Comparison of ENCODE assay signal across 22 mouse cellular contexts in the genomic region with DNA sequence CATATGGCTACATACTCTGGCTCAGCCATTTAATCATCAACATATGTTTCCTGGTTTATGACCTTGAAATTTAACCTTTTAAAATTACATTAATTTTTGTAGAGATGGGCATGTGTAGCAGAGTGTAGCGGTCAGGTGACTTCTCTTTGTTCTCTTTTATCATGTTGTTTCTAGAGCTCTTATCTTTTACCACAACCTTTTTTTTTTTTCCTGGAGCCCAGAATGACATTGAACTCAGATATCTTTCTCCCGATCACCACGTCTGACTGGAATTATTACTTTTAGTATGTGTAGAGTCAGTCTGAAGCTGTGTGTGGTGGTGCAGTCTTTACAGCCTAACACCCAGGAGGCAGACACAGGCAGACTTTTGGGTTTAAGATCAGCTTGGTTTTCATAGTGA. TPM values are rescaled to one million over a fixed set of nuclear protein-coding genes. Genes with fewer than 3 reads are reported as not detected.
DNase-seq lines count a peak whose midpoint lies in the region; ATAC-seq and TF ChIP-seq lines count a peak whose summit lies in the region.
"Had no signal": no experiment of that assay in that cellular context is flagged by ENCODE, and none has a peak within 500 bp of the region (broad histone marks: within the 10 kb centered on the region; RNA-seq: fewer than 3 reads in every experiment).

No protein-coding gene starts in this region.

- 45% methylated on average over 3 of the region's 3 CpGs for WGBS in heart, embryonic 16.5 days
- WGBS in heart, embryonic 10.5 days: 60% methylated on average over 3 of the region's 3 CpGs
- 83% methylated on average over 3 of the region's 3 CpGs for WGBS in neural tube, embryonic 13.5 days
- WGBS in intestine, postnatal 0 days: 44% methylated on average over 3 of the region's 3 CpGs
- WGBS in stomach, postnatal 0 days: 62% methylated on average over 3 of the region's 3 CpGs

- DNase-seq in heart, embryonic 10.5 days (ENCODE audit: low spot score): no peak
- no peak for DNase-seq in neural tube, embryonic 10.5 days (ENCODE audit: extremely low spot score, low spot score)
- no peak for DNase-seq in stomach, postnatal 0 days (ENCODE audit: low spot score)
- DNase-seq in T-cell, adult 2 months (ENCODE audit: low spot score): no peak
- no peak for DNase-seq in adrenal gland, postnatal 36 days
- DNase-seq: adrenal gland, postnatal 14 days; cerebellum, adult 18-20 months; gastrocnemius, postnatal 10 days; kidney, adult 8-10 months; kidney, postnatal 4 days; lung, postnatal 36 days; retina, postnatal 1 day; thymus, adult 18-20 months had no signal

- H3K9me3 ChIP-seq in heart, embryonic 16.5 days (replicated peaks; ENCODE audit: control insufficient read depth, low read length): no peaks in the 10 kb centered on the region
- no peaks in the 10 kb centered on the region for H3K9me3 ChIP-seq in heart, embryonic 10.5 days
- H3K9me3 ChIP-seq in neural tube, embryonic 13.5 days: no peaks in the 10 kb centered on the region
- no peaks in the 10 kb centered on the region for H3K9me3 ChIP-seq in intestine, postnatal 0 days (ENCODE audit: control insufficient read depth)
- H3K9me3 ChIP-seq in stomach, postnatal 0 days (ENCODE audit: control insufficient read depth, low read length): no peaks in the 10 kb centered on the region
- H3K9me3 ChIP-seq: hindbrain, embryonic 15.5 days; midbrain, embryonic 12.5 days had no signal

- H3K27me3 ChIP-seq in heart, embryonic 16.5 days (ENCODE audit: control insufficient read depth, insufficient read depth, low read length): no peaks in the 10 kb centered on the region
- no peaks in the 10 kb centered on the region for H3K27me3 ChIP-seq in heart, embryonic 10.5 days (ENCODE audit: insufficient read depth, poor library complexity, severe bottlenecking)
- no peaks in the 10 kb centered on the region for H3K27me3 ChIP-seq in neural tube, embryonic 13.5 days
- no peaks in the 10 kb centered on the region for H3K27me3 ChIP-seq in intestine, postnatal 0 days (replicated peaks; ENCODE audit: control insufficient read depth, insufficient read depth, low read length)
- H3K27me3 ChIP-seq in stomach, postnatal 0 days (ENCODE audit: control insufficient read depth, insufficient read depth, low read length): no peaks in the 10 kb centered on the region
- H3K27me3 ChIP-seq: hindbrain, embryonic 15.5 days; midbrain, embryonic 12.5 days had no signal

- no peak overlapping the region for H3K4me2 ChIP-seq in heart, embryonic 16.5 days (ENCODE audit: low read depth, low read length)
- H3K4me2 ChIP-seq in neural tube, embryonic 13.5 days: no peak overlapping the region
- no peak overlapping the region for H3K4me2 ChIP-seq in intestine, postnatal 0 days (replicated peaks; ENCODE audit: low read depth)
- H3K4me2 ChIP-seq in stomach, postnatal 0 days (replicated peaks; ENCODE audit: low read depth): no peak overlapping the region
- H3K4me2 ChIP-seq: heart, embryonic 11.5 days; hindbrain, embryonic 15.5 days; midbrain, embryonic 12.5 days had no signal

- no peak overlapping the region for H3K9ac ChIP-seq in heart, embryonic 16.5 days (ENCODE audit: low read length)
- H3K9ac ChIP-seq in neural tube, embryonic 13.5 days: no peak overlapping the region
- no peak overlapping the region for H3K9ac ChIP-seq in intestine, postnatal 0 days (ENCODE audit: low read depth, low read length)
- H3K9ac ChIP-seq in stomach, postnatal 0 days (ENCODE audit: low read length): no peak overlapping the region
- H3K9ac ChIP-seq: hindbrain, embryonic 15.5 days; liver, embryonic 14.5 days; midbrain, embryonic 12.5 days had no signal

- TF ChIP-seq CTCF in intestine, postnatal 0 days (IDR thresholded peaks at IDR 0.05; ENCODE audit: low read depth): no peak
- no peak for TF ChIP-seq CTCF in stomach, postnatal 0 days (IDR thresholded peaks at IDR 0.05; ENCODE audit: low read depth)

- peak overlapping the region; percentile 30; the same call in 1 of the 2 replicates for H3K27ac ChIP-seq in heart, embryonic 16.5 days (ENCODE audit: low read length)
- H3K27ac ChIP-seq in heart, embryonic 10.5 days: no peak overlapping the region
- peak overlapping the region; percentile 56; the same call in 1 of the 2 replicates for H3K27ac ChIP-seq in neural tube, embryonic 13.5 days (replicated peaks)
- H3K27ac ChIP-seq in intestine, postnatal 0 days (ENCODE audit: low read depth, low read length): no peak overlapping the region; the same call in 1 of the 2 replicates
- no peak overlapping the region for H3K27ac ChIP-seq in stomach, postnatal 0 days (replicated peaks)
- H3K27ac ChIP-seq: hindbrain, embryonic 15.5 days; liver, embryonic 14.5 days; midbrain, embryonic 12.5 days had no signal

- peaks cover 8% of the 10 kb centered on the region for H3K36me3 ChIP-seq in heart, embryonic 16.5 days (ENCODE audit: control insufficient read depth, insufficient read depth)
- H3K36me3 ChIP-seq in heart, embryonic 10.5 days: peaks cover 39% of the 10 kb centered on the region
- H3K36me3 ChIP-seq in neural tube, embryonic 13.5 days: peaks cover 22% of the 10 kb centered on the region; the same call in 1 of the 2 replicates
- no peaks in the 10 kb centered on the region; the same call in 1 of the 2 replicates for H3K36me3 ChIP-seq in intestine, postnatal 0 days (ENCODE audit: control insufficient read depth, insufficient read depth)
- 0 out of 2 replicates have a peak, but pooled peaks cover 3% of the 10 kb centered on the region for H3K36me3 ChIP-seq in stomach, postnatal 0 days (ENCODE audit: control insufficient read depth, insufficient read depth, low read length)
- H3K36me3 ChIP-seq: hindbrain, embryonic 15.5 days had no signal

- H3K4me3 ChIP-seq in heart, embryonic 16.5 days (ENCODE audit: low read length): no peak overlapping the region
- H3K4me3 ChIP-seq in heart, embryonic 10.5 days: no peak overlapping the region
- H3K4me3 ChIP-seq in neural tube, embryonic 13.5 days: no peak overlapping the region
- no peak overlapping the region for H3K4me3 ChIP-seq in intestine, postnatal 0 days (ENCODE audit: low read depth, low read length)
- no peak overlapping the region for H3K4me3 ChIP-seq in stomach, postnatal 0 days (ENCODE audit: low read depth, low read length)
- H3K4me3 ChIP-seq: hindbrain, embryonic 15.5 days; midbrain, embryonic 12.5 days had no signal

- H3K4me1 ChIP-seq in heart, embryonic 16.5 days (ENCODE audit: control insufficient read depth, insufficient read depth, low read length): peaks cover 52% of the 10 kb centered on the region
- peaks cover 37% of the 10 kb centered on the region for H3K4me1 ChIP-seq in heart, embryonic 10.5 days
- H3K4me1 ChIP-seq in neural tube, embryonic 13.5 days (replicated peaks): peaks cover 47% of the 10 kb centered on the region
- H3K4me1 ChIP-seq in intestine, postnatal 0 days (replicated peaks; ENCODE audit: control insufficient read depth, insufficient read depth, low read length): peaks cover 12% of the 10 kb centered on the region
- peaks cover 2% of the 10 kb centered on the region for H3K4me1 ChIP-seq in stomach, postnatal 0 days (replicated peaks; ENCODE audit: control insufficient read depth, insufficient read depth)

- TF ChIP-seq EP300 in stomach, postnatal 0 days (optimal IDR thresholded peaks at IDR 0.05): no peak

- no peak for ATAC-seq in heart, embryonic 16.5 days (replicated peaks; ENCODE audit: extremely low read depth, insufficient read depth, low FRiP score)
- ATAC-seq in neural tube, embryonic 13.5 days (ENCODE audit: low read depth): no peak
- 0 out of 2 replicates have a peak, but pooled peaks have one; percentile 13 for ATAC-seq in intestine, postnatal 0 days
- ATAC-seq in stomach, postnatal 0 days (ENCODE audit: low FRiP score, low TSS enrichment): peak; percentile 46; the same call in 1 of the 2 replicates
- ATAC-seq: activated CD4-positive, CD25-positive, alpha-beta regulatory T cell, adult 4 months; CD4-positive, CD25-positive, alpha-beta regulatory T cell, adult 4 months had no signal

RNA-seq across cellular contexts. Expression of a gene that starts 8.9 kb away (rescaled TPM):
- 646 and 689 TPM in 2 replicates for polyA plus RNA-seq in heart, embryonic 16.5 days (2015; fragmentation: Nextera tagmentation; extraction: Ambion mirVana)
- polyA plus RNA-seq in heart, embryonic 10.5 days (2016; fragmentation: Nextera tagmentation; extraction: Ambion mirVana): 870 and 941 TPM in 2 replicates
- polyA plus RNA-seq in neural tube, embryonic 13.5 days (2015; fragmentation: Nextera tagmentation; extraction: Ambion mirVana): 1,498 and 1,540 TPM in 2 replicates
- polyA plus RNA-seq in intestine, postnatal 0 days (2015; fragmentation: Nextera tagmentation; extraction: Ambion mirVana): 365 and 373 TPM in 2 replicates
- polyA plus RNA-seq in stomach, postnatal 0 days (2015; fragmentation: Nextera tagmentation; extraction: Ambion mirVana): 401 and 416 TPM in 2 replicates
- 100 to 1,000 TPM; 594 to 617 TPM for total RNA-seq in adrenal gland, postnatal 36 days (2021)

RNA-seq across cellular contexts. Expression of a gene that starts 54.2 kb away (rescaled TPM):
- 0.16 and 0.18 TPM in 2 replicates for polyA plus RNA-seq in heart, embryonic 16.5 days (2015; fragmentation: Nextera tagmentation; extraction: Ambion mirVana)
- polyA plus RNA-seq in heart, embryonic 10.5 days (2016; fragmentation: Nextera tagmentation; extraction: Ambion mirVana): 0.04 and 0.18 TPM in 2 replicates
- polyA plus RNA-seq in neural tube, embryonic 13.5 days (2015; fragmentation: Nextera tagmentation; extraction: Ambion mirVana): 0.92 and 0.99 TPM in 2 replicates
- polyA plus RNA-seq in intestine, postnatal 0 days (2015; fragmentation: Nextera tagmentation; extraction: Ambion mirVana): 0.72 TPM in 2 replicates
- 0.65 and 0.75 TPM in 2 replicates for polyA plus RNA-seq in stomach, postnatal 0 days (2015; fragmentation: Nextera tagmentation; extraction: Ambion mirVana)
- total RNA-seq in adrenal gland, postnatal 36 days (2021): 10 to 100 TPM; 14.1 to 17.5 TPM
- polyA plus RNA-seq: activated CD4-positive, CD25-positive, alpha-beta regulatory T cell, adult 4 months; CD4-positive, CD25-positive, alpha-beta regulatory T cell, adult 4 months had no signal

Comparison
In these comparisons a context has a peak if more than half of its experiments do, and no peak if none do; other contexts are left out.
1. H3K27ac ChIP-seq: peak in heart, embryonic 16.5 days (single experiment) and neural tube, embryonic 13.5 days (single experiment); none in heart, embryonic 10.5 days (single experiment), intestine, postnatal 0 days (single experiment) and stomach, postnatal 0 days (single experiment).
2. ATAC-seq: peak in intestine, postnatal 0 days (single experiment) and stomach, postnatal 0 days (single experiment); none in heart, embryonic 16.5 days (single experiment) and neural tube, embryonic 13.5 days (single experiment).